Mouse (Mus musculus): Measurements from ENCODE around the gene Pth. TPM values are rescaled to one million over a fixed set of nuclear protein-coding genes. Genes with fewer than 3 reads are reported as not detected.

Pth gene
- polyA plus RNA-seq (2015; fragmentation: Illumina TruSeq; extraction: RNeasy Lipid Tissue Mini Kit (QIAGEN cat#74804); ENCODE audit: low read depth, low replicate concordance) = not detected

GRCm38 (mm10) chr7:113388470-113388869, at the start of gene Pth:
Gene Pth, minus strand, starts transcription at chr7:113388570.

DNA sequence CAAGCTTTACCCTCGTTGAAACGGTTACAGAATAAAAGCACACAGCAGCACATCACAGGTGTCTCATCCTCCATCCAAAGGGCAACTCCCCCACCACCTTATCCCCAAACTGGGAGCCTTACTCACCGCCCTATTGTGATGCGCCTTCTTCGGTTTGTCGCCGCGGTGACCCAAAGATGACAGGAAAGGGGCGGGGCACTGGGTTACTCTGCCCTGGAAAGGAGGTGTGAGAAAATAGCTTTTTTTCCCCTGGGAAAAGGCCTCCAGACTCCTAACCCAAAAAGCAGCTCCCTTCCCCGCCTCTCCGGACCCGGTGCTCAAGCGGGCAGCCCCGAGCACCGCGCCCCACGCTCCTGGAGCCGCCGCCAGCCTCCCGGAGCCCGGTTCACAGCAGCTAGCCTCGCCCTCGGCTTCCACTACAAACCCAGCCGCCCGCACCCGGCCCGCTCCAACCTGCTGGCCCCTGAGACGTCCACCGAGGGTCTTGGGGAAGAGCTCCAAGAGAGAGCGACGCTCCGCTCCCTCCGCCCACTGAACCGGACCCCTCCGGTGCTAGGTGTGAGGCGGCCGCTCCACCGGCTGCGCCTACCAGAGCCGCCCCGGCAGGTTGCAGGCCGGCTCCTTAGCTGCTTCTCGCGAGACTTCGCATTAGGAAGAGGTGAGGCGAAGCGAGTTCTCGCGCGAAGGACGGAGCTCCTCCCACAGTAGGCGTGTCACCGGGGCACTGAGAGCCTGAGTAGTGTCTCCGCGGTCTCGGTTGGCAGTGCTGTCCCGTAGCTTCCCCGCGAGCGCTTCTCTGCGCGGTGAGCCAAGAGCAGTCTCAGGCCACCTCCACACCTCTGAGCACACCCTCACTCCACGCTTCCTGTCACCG, 19.4 kb downstream of the Pth start, which contains the start of gene Btbd10:
TSS of gene Btbd10 (minus strand) at position 647 of the 874 bp plus-strand sequence.

Other genes starting within 250 kb of the Pth start
- gene Arntl, start 181.1 kb downstream of the Pth start, polyA plus RNA-seq (2015; fragmentation: Illumina TruSeq; extraction: RNeasy Lipid Tissue Mini Kit (QIAGEN cat#74804); ENCODE audit: low read depth, low replicate concordance) = 26.7 TPM
- 95.7 TPM for gene Btbd10, start 19.2 kb downstream of the Pth start, polyA plus RNA-seq (2015; fragmentation: Illumina TruSeq; extraction: RNeasy Lipid Tissue Mini Kit (QIAGEN cat#74804); ENCODE audit: low read depth, low replicate concordance)
- 97.5 TPM for gene Far1, start 125.3 kb upstream of the Pth start, polyA plus RNA-seq (2015; fragmentation: Illumina TruSeq; extraction: RNeasy Lipid Tissue Mini Kit (QIAGEN cat#74804); ENCODE audit: low read depth, low replicate concordance)